Mouse (Mus musculus): ENCODE measurements at regions not wholly inside any gene's neighbourhood (a gene's known extent, or its start where the extent isn't known, plus 50 kb on each side); places are given as distances from the start of the nearest gene placed in this dataset.

DNA sequence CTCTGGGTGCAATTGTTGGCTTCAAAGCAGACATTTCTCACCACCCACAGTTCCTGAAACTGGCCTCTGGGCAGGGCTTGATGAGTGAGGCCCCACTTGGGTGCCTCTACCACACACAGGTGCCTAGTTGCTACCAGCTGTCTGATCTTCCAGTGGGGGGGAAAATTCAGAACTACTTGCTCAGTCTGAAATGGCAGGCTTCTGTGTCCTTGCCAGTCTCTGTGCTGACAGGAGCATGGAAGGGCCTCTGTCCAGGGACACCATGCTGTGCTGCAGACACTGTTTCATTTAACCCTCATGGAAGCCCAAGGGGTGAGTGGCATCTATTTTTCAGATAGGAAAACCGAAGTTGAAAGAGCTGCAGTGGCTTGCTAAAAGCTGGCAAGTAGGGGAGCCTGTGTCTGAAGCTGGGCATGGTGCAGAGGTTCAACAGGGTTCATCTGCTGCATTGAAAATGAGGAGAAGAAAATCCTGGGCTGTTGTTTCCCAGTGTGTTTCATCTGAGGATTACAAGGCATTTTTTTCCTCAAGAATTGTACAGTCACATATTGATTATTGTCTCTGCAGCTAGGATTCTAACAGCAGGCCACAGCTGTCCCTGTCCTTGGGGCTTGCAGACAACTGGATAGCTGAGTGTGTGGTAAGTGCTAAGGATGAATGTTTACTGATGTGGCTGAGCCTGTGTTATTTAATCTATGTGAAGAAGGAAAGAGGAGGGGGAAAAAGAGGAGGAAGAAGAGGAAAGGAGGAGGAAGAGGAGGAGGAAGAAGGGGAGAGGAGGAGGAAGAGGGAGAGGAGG is 78.4 kb upstream of the Gadd45a start:
- no peak for DNase-seq (ENCODE audit: low spot score in 2 of 2)

- no peak for DNase-seq (ENCODE audit: low spot score in 2 of 2)
Observed at GRCm38 (mm10) chr6:67114753-67115152, 77.5 kb upstream of the Gadd45a start.

GRCm38 (mm10) chr6:67113686-67114278 is 76.5 kb upstream of the Gadd45a start:
- DNase-seq (ENCODE audit: low spot score in 2 of 2), result no peak

GRCm38 (mm10) chr6:67113261-67113660 is 76.0 kb upstream of the Gadd45a start:
- DNase-seq (ENCODE audit: low spot score in 2 of 2), result no peak

- no peak for DNase-seq (ENCODE audit: low spot score in 2 of 2)
Observed at GRCm38 (mm10) chr6:67112311-67112710, 75.1 kb upstream of the Gadd45a start.

GRCm38 (mm10) chr6:67111581-67111980 is 74.3 kb upstream of the Gadd45a start:
- no peak for DNase-seq (ENCODE audit: low spot score in 2 of 2)

DNA sequence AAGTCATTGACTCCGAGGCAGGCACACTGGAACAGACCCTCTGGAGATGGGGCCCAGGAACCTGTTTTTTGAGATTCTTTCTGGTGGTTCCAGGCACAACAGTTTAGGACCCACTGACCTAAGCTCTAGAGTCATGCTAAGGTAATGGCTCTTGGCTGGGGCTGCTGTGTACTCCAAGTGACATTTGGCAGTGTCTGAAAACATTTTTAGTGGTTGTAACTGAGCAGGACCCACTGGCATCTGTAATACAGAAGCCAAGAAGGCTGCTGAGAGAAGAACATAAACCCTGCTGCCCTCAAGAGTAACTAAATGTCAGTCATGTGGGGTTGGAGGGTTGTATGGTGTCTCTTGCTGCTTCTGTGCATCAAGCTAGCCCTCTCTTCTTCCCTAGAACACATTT is 73.1 kb upstream of the Gadd45a start:
- no peak for DNase-seq (ENCODE audit: low spot score in 2 of 2)

DNA sequence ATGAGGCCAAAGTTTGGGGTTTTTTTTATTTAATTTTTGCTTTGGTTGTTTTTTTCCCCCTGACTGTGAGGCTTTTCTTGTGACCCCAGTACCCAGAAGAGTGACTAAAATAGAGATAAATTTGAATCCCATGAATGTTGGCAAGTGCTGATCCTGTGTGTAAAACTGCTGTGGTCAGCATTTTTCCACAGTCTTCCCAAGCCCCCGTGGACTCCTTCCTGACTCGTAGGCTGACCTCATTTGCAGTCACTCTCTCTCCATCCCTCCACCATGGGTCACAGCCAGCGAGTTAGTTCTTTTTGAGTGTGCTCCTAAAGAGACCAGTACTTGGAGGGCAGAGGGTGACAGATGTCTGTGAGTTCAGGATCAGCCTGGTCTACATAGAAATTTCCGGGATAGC is 72.5 kb upstream of the Gadd45a start:
- no peak for DNase-seq (ENCODE audit: low spot score in 2 of 2)

- DNase-seq (ENCODE audit: low spot score in 2 of 2), result no peak
Observed at GRCm38 (mm10) chr6:67107517-67107916, 70.3 kb upstream of the Gadd45a start.

- no peak for DNase-seq (ENCODE audit: low spot score in 2 of 2)
Observed at GRCm38 (mm10) chr6:67106493-67106892, 69.2 kb upstream of the Gadd45a start.

- no peak for DNase-seq (ENCODE audit: low spot score in 2 of 2)
Observed at GRCm38 (mm10) chr6:67105386-67105785, 68.1 kb upstream of the Gadd45a start.

DNA sequence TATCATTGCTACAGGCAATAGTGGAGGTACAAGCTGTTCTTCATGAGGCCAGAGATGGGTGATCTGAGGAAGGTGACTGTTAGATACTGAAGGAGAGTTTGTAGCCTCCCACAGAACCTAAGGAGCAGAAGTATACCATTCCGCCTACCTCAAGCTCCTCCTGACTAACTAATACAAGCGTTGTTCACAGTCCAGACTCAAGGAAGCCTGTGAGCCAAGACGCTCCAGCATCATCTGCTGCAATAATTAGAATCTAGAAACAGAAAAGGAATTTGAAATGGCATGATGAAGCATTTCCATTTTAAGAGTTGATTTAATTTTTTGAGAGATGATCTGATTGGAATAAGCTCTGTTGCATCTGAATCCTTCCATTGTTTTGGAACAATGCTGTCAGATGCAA is 66.9 kb upstream of the Gadd45a start:
- DNase-seq (ENCODE audit: low spot score in 2 of 2), result no peak

DNA sequence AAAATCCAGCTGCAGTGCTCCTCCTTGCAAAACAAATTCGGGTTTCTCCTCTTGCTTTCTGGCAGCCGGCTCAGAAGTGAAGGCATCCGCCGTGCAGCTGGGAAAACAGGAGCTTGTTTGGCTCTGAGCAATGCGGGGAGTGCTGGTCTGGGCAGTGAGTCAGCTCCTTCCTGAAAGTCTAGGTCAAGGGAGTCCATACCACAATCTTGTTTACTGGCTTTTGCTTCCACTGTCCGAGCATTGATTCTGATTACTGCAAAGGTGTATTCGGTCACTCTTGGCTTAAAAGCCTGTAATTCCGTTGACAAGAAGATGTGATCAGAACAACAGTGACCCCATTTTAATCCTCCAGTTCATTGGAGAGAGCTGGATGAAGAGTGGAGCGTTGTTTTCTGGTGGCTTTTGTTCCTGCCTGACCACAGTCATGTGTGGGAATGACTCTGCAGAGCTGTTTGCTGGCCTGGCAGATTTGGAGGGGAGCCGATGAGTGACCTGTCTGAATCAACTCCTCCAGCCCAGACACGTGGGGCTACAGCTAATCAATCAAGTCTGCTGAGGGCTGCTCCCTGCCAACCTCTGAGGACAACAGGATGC is 65.4 kb upstream of the Gadd45a start:
- DNase-seq (ENCODE audit: low spot score in 2 of 2), result peak; percentile 35 to 72

DNA sequence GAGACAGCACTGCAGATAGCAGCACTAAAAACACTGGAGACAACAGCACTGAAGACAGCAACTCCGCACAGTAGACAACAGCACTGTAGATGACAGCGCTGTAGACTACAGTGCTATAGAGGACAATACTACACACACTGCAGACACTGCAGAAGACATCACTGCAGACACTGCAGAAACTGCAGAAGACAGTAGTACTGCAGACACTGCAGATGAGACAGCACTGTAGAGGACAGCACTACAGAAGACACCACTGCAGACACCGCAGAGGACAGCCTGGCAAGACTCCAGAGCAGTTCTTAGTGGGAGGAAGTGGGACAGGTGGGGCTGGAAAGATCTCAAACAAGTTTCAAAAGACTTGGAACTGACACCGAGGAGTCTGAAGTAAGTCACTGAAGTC is 64.8 kb upstream of the Gadd45a start:
- DNase-seq (ENCODE audit: low spot score in 2 of 2), result peak in 1 of 2 experiments; percentile 39

GRCm38 (mm10) chr6:67094426-67094825 is 57.2 kb upstream of the Gadd45a start:
- DNase-seq (ENCODE audit: low spot score in 2 of 2), result no peak

GRCm38 (mm10) chr6:67093128-67093527 is 55.9 kb upstream of the Gadd45a start:
- DNase-seq (ENCODE audit: low spot score in 2 of 2), result no peak

- no peak for DNase-seq (ENCODE audit: low spot score in 2 of 2)
Observed at GRCm38 (mm10) chr6:67090150-67090549, 52.9 kb upstream of the Gadd45a start.

DNA sequence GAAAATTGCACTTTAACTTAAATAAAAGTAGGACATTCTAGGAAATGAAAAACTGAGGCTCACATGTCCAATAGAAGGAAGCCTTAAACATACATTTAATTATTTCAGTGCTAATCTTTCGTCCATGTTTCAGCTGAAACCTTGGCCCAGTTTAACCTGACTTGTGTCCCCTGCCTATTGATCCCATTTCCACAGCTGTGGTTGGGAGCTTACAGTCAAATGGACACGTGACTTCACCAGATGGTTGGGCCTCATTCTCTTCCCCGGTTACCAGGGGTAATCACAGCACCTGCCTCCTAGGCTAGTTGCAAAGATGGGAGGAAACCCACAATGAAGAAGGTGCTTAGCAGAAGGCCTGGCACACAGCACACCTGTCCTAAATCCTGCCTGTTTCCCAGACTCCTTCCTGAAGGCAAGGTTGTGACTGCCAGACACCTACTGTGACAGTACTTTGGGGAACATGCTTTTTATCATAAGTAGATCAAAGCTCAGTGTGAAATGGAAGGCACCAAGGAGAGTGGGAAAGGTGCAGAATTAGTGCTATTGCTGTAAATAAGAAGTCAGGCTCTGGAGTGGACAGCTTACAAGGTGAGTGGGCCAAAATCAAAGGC is 52.4 kb upstream of the Gadd45a start:
- no peak for DNase-seq (ENCODE audit: low spot score in 2 of 2)

DNA sequence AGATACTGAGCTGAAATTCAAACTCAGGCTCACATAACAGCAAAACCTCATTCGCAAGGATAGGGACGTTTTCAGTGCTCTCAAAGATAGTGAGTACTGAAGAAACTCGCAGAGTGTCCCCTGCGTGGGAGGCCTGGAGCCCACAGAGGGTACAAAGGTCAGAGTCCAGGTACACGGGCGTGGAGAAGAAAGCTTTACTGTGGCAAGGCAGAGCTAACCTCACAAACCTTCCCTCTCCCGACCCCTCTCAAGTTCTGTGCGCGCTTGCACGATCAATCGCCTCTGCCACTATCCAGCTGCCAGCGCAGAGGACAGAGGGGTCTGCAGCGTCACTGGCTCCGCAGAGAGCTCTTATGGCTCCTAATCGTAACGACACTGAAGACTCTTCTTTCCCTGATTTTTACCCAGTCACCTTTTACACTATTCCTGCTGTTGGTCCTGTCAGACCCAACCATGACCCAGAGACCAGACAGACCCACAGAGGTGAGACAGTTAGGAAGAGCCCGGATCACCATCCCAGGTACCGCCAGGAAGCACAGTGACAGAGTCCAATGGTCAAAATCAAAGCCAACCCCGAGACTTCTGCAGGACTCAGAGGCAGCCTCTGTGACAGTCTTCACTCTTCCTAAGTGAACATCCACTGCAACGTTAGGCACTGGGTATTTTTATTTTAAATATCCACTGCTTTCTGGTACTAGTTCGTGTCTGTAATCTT is 51.6 kb upstream of the Gadd45a start:
- no peak for DNase-seq (ENCODE audit: low spot score in 2 of 2)

DNA sequence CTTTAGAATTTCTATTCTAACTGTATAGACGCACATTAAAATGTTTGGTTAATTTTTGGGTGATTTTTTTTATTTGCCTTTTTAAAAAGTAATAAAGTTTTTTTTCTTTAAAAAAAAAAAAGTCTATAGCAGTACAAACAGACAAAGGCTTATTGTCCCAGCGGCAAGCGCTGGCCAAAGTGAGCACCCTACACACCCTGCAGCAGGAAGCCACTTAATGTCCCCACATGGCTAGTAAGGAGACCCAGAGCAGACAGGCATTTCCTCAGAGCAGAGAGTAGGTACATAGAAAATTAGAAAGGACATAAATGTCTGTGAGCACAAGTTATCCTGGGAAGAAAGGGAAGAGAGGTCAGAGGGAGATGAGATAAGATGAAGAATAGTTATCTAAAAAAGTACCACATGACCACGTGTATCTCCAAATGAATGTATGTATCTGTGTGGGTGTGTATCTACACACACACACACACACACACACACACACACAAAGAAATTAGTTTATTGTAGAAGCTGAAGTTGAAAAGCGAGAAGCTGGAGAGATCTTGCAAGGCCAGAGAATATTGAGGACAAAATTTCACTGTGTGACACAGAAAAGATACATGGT is 50.7 kb upstream of the Gadd45a start:
- DNase-seq (ENCODE audit: low spot score in 2 of 2), result no peak

DNA sequence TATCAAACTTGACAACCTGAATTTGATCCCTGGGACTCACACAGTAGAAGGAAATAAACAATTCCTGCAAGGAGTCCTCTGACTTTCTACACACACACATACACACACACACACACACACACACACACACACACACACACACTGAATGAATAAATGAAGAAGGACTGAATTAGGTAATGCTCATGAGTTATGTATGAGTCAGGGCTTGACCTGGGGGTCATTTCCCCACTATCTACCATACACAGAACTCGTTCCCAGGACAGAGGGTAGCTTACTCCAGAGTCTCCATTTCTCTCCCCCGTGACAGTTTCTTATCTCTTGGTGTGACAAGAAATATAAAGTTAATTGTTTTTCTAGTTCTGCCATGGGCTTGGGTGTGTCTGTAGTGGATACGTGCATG is 50.1 kb upstream of the Gadd45a start:
- no peak for DNase-seq (ENCODE audit: low spot score in 2 of 2)

All from gastrocnemius, postnatal 4 days (tissue).